Mouse (Mus musculus): Measurements from ENCODE around the gene 2900092C05Rik. TPM values are rescaled to one million over a fixed set of nuclear protein-coding genes. Genes with fewer than 3 reads are reported as not detected.

Gene 2900092C05Rik
- polyA plus RNA-seq, 1 experiment, result not detected

GRCm38 (mm10) chr7:12510913-12511312, 1.4 kb upstream of the 2900092C05Rik start:
- TF ChIP-seq CTCF (IDR thresholded peaks at IDR 0.05; ENCODE audit: extremely low read depth, insufficient read depth, insufficient read length, insufficient replicate concordance) (no peak), POLR2A (IDR thresholded peaks at IDR 0.05; ENCODE audit: low read depth, low read length) (no peak)
- no peaks in the 10 kb centered on the region for H3K36me3 ChIP-seq (ENCODE audit: control insufficient read depth, insufficient read depth, low read length)
- WGBS, result 64% methylated on average over 1 of the region's 1 CpGs
- no peak overlapping the region for H3K27ac ChIP-seq (ENCODE audit: insufficient read depth, low read length)
- no peak for DNase-seq (ENCODE audit: low read depth in 1 of 2, low spot score in 2 of 2)
- H3K27me3 ChIP-seq (ENCODE audit: control insufficient read depth, insufficient read depth, low read length), result no peaks in the 10 kb centered on the region
- H3K4me1 ChIP-seq (ENCODE audit: control insufficient read depth, insufficient read depth, insufficient read length), result no peaks in the 10 kb centered on the region
- H3K4me3 ChIP-seq (ENCODE audit: extremely low read depth, insufficient read depth, insufficient read length), result no peak overlapping the region

Other genes starting within 250 kb of the 2900092C05Rik start
- not detected in 2 replicates for gene Vmn1r81, start 244.2 kb upstream of the 2900092C05Rik start, polyA plus RNA-seq (2012; rRNA removed)
- not detected in 2 replicates for gene Vmn1r82, start 212.1 kb upstream of the 2900092C05Rik start, polyA plus RNA-seq (2012; rRNA removed)
- gene Vmn1r83, start 183.0 kb upstream of the 2900092C05Rik start, polyA plus RNA-seq (2012; rRNA removed), result not detected in 2 replicates
- gene Vmn1r84, start 143.2 kb upstream of the 2900092C05Rik start, polyA plus RNA-seq (2012; rRNA removed), result not detected in 2 replicates
- gene Zfp551, start 89.8 kb upstream of the 2900092C05Rik start, polyA plus RNA-seq (2012; rRNA removed), result 0.27 and 0.39 TPM in 2 replicates
- 2.2 and 2.6 TPM in 2 replicates for gene Zfp606, start 34.2 kb upstream of the 2900092C05Rik start, polyA plus RNA-seq (2012; rRNA removed)
- gene Vmn2r53, start 96.3 kb downstream of the 2900092C05Rik start, polyA plus RNA-seq (2012; rRNA removed), result not detected in 2 replicates
- gene Vmn2r54, start 127.8 kb downstream of the 2900092C05Rik start, polyA plus RNA-seq (2012; rRNA removed), result not detected in 2 replicates
- not detected in 2 replicates for gene Vmn2r55, start 172.5 kb downstream of the 2900092C05Rik start, polyA plus RNA-seq (2012; rRNA removed)
- not detected in 2 replicates for gene Vmn2r56, start 222.5 kb downstream of the 2900092C05Rik start, polyA plus RNA-seq (2012; rRNA removed)